Comparison of ENCODE assay signal across 8 mouse cellular contexts in the genomic region with DNA sequence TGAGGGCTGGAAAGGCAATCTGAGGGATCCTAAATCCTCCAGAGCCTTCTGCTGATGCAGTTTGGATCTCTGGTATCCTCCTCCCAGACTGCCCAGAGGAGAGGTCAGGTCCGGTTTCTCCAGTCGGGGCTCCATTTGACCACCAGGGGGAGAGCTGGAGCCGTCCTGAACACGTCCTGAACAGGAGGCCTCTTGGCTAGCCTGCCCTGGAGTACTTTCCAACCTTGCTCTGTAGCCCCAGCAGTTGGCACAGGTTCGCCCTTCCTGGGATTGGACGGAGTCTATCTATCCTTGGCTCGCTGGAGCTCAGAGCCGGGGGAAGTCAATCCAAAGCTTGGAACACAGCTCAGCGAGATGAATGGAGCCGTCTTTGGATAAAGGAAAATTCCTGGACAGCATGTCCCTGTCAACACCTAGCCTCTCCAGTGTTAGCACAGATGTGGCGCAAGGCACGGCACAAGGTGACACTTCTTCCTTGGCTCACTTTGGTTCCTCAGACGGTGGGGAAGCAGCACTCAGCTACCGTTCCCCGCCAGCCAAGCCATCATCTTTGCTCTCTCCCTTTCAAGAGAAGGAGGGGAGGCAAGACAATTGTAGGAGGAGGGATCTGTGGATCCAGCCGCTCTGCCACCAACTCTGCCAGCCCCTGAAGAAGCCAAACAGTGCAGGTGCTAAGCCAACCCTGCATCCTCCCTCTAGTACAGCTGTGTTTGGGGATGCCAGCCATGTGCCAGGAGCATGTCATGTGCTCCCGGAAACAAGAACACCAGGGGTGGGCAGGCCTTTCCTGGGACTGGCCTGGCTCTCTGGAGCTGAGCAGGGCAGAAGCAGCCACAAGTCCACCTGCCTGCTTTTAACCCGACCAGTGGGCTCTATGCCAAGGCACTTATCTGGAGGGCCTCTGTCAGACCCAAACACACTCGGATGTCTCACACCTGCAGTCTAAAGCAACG. TPM values are rescaled to one million over a fixed set of nuclear protein-coding genes. Genes with fewer than 3 reads are reported as not detected.
DNase-seq lines count a peak whose midpoint lies in the region; ATAC-seq and TF ChIP-seq lines count a peak whose summit lies in the region.

No protein-coding gene starts in this region.

- no peaks in the 10 kb centered on the region for H3K27me3 ChIP-seq in ES-Bruce4 (ENCODE audit: control insufficient read depth, insufficient read depth, low read length, poor library complexity, severe bottlenecking)
- no peaks in the 10 kb centered on the region for H3K27me3 ChIP-seq in forebrain, embryonic 14.5 days (replicated peaks; ENCODE audit: control insufficient read depth, insufficient read depth, low read length)
- no peaks in the 10 kb centered on the region for H3K27me3 ChIP-seq in lung, embryonic 16.5 days (ENCODE audit: control insufficient read depth, insufficient read depth, low read depth, low read length)
- no peaks in the 10 kb centered on the region for H3K27me3 ChIP-seq in thymus, adult 2 months (ENCODE audit: control insufficient read depth, insufficient read depth, low read length)

- WGBS in forebrain, embryonic 14.5 days: 27% methylated on average over 20 of the region's 20 CpGs
- WGBS in lung, embryonic 16.5 days: 23% methylated on average over 20 of the region's 20 CpGs
- WGBS in thymus, adult 2 months: 62% methylated on average over 20 of the region's 20 CpGs

- H3K9me3 ChIP-seq in ES-Bruce4 (replicated peaks; ENCODE audit: control insufficient read depth, insufficient read depth, low read length, poor library complexity, severe bottlenecking): no peaks in the 10 kb centered on the region
- H3K9me3 ChIP-seq in forebrain, embryonic 14.5 days (replicated peaks; ENCODE audit: control insufficient read depth, low read length): no peaks in the 10 kb centered on the region
- H3K9me3 ChIP-seq in lung, embryonic 16.5 days (ENCODE audit: control insufficient read depth, low read length): no peaks in the 10 kb centered on the region

- peaks cover 6% of the 10 kb centered on the region for H3K4me1 ChIP-seq in ES-Bruce4 (ENCODE audit: control insufficient read depth, insufficient read depth, low read length)
- H3K4me1 ChIP-seq in forebrain, embryonic 14.5 days (ENCODE audit: control insufficient read depth, insufficient read depth, low read length): peaks cover 18% of the 10 kb centered on the region
- peaks cover 20% of the 10 kb centered on the region for H3K4me1 ChIP-seq in lung, embryonic 16.5 days (replicated peaks; ENCODE audit: control insufficient read depth, insufficient read depth, low read length)
- H3K4me1 ChIP-seq in thymus, adult 2 months (replicated peaks; ENCODE audit: control insufficient read depth, insufficient read depth, low read length): no peaks in the 10 kb centered on the region

- peak overlapping the region; percentile 54 for H3K9ac ChIP-seq in ES-Bruce4 (ENCODE audit: low read depth, poor library complexity, severe bottlenecking)
- peak overlapping the region; percentile 37 for H3K9ac ChIP-seq in forebrain, embryonic 14.5 days (ENCODE audit: low read length)
- H3K9ac ChIP-seq in lung, embryonic 16.5 days (ENCODE audit: low read length): peak overlapping the region; percentile 31

- ATAC-seq in forebrain, embryonic 14.5 days: peak; percentile 69
- ATAC-seq in lung, embryonic 16.5 days (ENCODE audit: low read depth): peak; percentile 87

- no peak overlapping the region for H3K4me2 ChIP-seq in forebrain, embryonic 14.5 days (ENCODE audit: low read length)
- H3K4me2 ChIP-seq in lung, embryonic 16.5 days (ENCODE audit: low read depth, low read length): peak overlapping the region; percentile 33

- H3K27ac ChIP-seq in ES-Bruce4 (ENCODE audit: insufficient read depth, low read length): no peak overlapping the region
- peak overlapping the region; percentile 77 for H3K27ac ChIP-seq in forebrain, embryonic 14.5 days (ENCODE audit: low read depth, low read length)
- H3K27ac ChIP-seq in lung, embryonic 16.5 days (ENCODE audit: low read length): peak overlapping the region; percentile 74
- no peak overlapping the region for H3K27ac ChIP-seq in thymus, adult 2 months (ENCODE audit: control insufficient read depth, insufficient read depth, low read length)

- no peak for TF ChIP-seq POLR2A in ES-Bruce4 (IDR thresholded peaks at IDR 0.05; ENCODE audit: insufficient read depth, low read length)
- no peak for TF ChIP-seq POLR2A in thymus, adult 2 months (IDR thresholded peaks at IDR 0.05; ENCODE audit: control insufficient read depth, extremely low read depth, insufficient read depth, low read length, poor library complexity)

- TF ChIP-seq EP300 in ES-Bruce4 (IDR thresholded peaks at IDR 0.05; ENCODE audit: insufficient read depth, low read depth, low read length): no peak

- peak; percentile 92 for TF ChIP-seq CTCF in ES-Bruce4 (IDR thresholded peaks at IDR 0.05; ENCODE audit: low read depth, low read length)
- peak; percentile 89 for TF ChIP-seq CTCF in thymus, adult 2 months (IDR thresholded peaks at IDR 0.05; ENCODE audit: borderline replicate concordance, control insufficient read depth, extremely low read depth, insufficient read depth, low read length, poor library complexity)

- DNase-seq in cerebellum, adult 11 months: peak; percentile 91
- DNase-seq in forebrain, embryonic 14.5 days (ENCODE audit: low spot score): peak; percentile 85
- DNase-seq in heart, postnatal 4 days: peak; percentile 94
- peak; percentile 58 for DNase-seq in layer of hippocampus, adult 9-11 months
- peak; percentile 72 for DNase-seq in ovary, postnatal 10 days (ENCODE audit: low spot score)
- DNase-seq in thymus, adult 2 months: peak; percentile 66

- H3K36me3 ChIP-seq in ES-Bruce4 (ENCODE audit: control insufficient read depth, insufficient read depth, low read length, poor library complexity, severe bottlenecking): no peaks in the 10 kb centered on the region
- 0 out of 2 replicates have a peak, but pooled peaks cover 3% of the 10 kb centered on the region for H3K36me3 ChIP-seq in forebrain, embryonic 14.5 days (ENCODE audit: control insufficient read depth, insufficient read depth, low read length)
- no peaks in the 10 kb centered on the region for H3K36me3 ChIP-seq in lung, embryonic 16.5 days (ENCODE audit: control insufficient read depth, insufficient read depth, low read length)
- H3K36me3 ChIP-seq in thymus, adult 2 months (ENCODE audit: control insufficient read depth, insufficient read depth, low read length): no peaks in the 10 kb centered on the region

- peak overlapping the region; percentile 34 for H3K4me3 ChIP-seq in ES-Bruce4 (ENCODE audit: low read depth, low read length)
- no peak overlapping the region for H3K4me3 ChIP-seq in forebrain, embryonic 14.5 days (ENCODE audit: low read depth, low read length)
- no peak overlapping the region for H3K4me3 ChIP-seq in lung, embryonic 16.5 days (ENCODE audit: low read length)
- H3K4me3 ChIP-seq in thymus, adult 2 months (ENCODE audit: control insufficient read depth, insufficient read depth, low read length): no peak overlapping the region

RNA-seq across cellular contexts. Expression of a gene that starts 21.0 kb away (rescaled TPM):
- 1,323 and 1,403 TPM in 2 replicates for polyA plus RNA-seq in ES-Bruce4 (2011; ENCODE audit: insufficient read depth, insufficient read length, low read depth, missing spikeins)
- polyA plus RNA-seq in forebrain, embryonic 14.5 days (2014; fragmentation: Nextera tagmentation; extraction: Ambion mirVana): 958 and 988 TPM in 2 replicates
- 100 to 1,000 TPM; 303 to 307 TPM for total RNA-seq in heart, postnatal 4 days (2021)
- polyA plus RNA-seq in lung, embryonic 16.5 days (2015; fragmentation: Nextera tagmentation; extraction: Ambion mirVana): 1,425 and 1,551 TPM in 2 replicates
- polyA plus RNA-seq in thymus, adult 2 months (2012; rRNA removed): 296 and 344 TPM in 2 replicates

RNA-seq across cellular contexts. Expression of a gene that starts 23.9 kb away (rescaled TPM):
- 77.3 and 93.6 TPM in 2 replicates for polyA plus RNA-seq in ES-Bruce4 (2011; ENCODE audit: insufficient read depth, insufficient read length, low read depth, missing spikeins)
- polyA plus RNA-seq in forebrain, embryonic 14.5 days (2014; fragmentation: Nextera tagmentation; extraction: Ambion mirVana): 21.2 and 25.1 TPM in 2 replicates
- total RNA-seq in heart, postnatal 4 days (2021): 10 to 100 TPM; 70.0 to 72.5 TPM
- 24.8 and 30.3 TPM in 2 replicates for polyA plus RNA-seq in lung, embryonic 16.5 days (2015; fragmentation: Nextera tagmentation; extraction: Ambion mirVana)
- 52.5 and 62.1 TPM in 2 replicates for polyA plus RNA-seq in thymus, adult 2 months (2012; rRNA removed)

RNA-seq across cellular contexts. Expression of a gene that starts 56.4 kb away (rescaled TPM):
- polyA plus RNA-seq in ES-Bruce4 (2011; ENCODE audit: insufficient read depth, insufficient read length, low read depth, missing spikeins): not detected in 2 replicates
- polyA plus RNA-seq in forebrain, embryonic 14.5 days (2014; fragmentation: Nextera tagmentation; extraction: Ambion mirVana): not detected in 2 replicates
- total RNA-seq in heart, postnatal 4 days (2021): not detected
- not detected in 2 replicates for polyA plus RNA-seq in lung, embryonic 16.5 days (2015; fragmentation: Nextera tagmentation; extraction: Ambion mirVana)
- polyA plus RNA-seq in thymus, adult 2 months (2012; rRNA removed): 0.31 and 0.40 TPM in 2 replicates

Comparison
In these comparisons a context has a peak if more than half of its experiments do, and no peak if none do; other contexts are left out.
1. H3K27ac ChIP-seq: peak in forebrain, embryonic 14.5 days (single experiment) and lung, embryonic 16.5 days (single experiment); none in ES-Bruce4 (single experiment) and thymus, adult 2 months (single experiment).
2. Peak in every context shown above with its lines, with median percentiles within 50 percentile points of each other: H3K9ac ChIP-seq and DNase-seq.